Mouse (Mus musculus): ENCODE measurements around the gene Ntm. TPM values are rescaled to one million over a fixed set of nuclear protein-coding genes. Genes with fewer than 3 reads are reported as not detected.

Gene Ntm
- polyA plus RNA-seq, 1 experiment = not detected

- no peak overlapping the region for H3K4me3 ChIP-seq
- no peak overlapping the region for H3K4me2 ChIP-seq (ENCODE audit: low read depth)
- H3K79me2 ChIP-seq (ENCODE audit: control insufficient read depth, insufficient read depth) = no peaks in the 10 kb centered on the region
- no peak overlapping the region for H3ac ChIP-seq (ENCODE audit: control insufficient read depth, insufficient read length)
- no peaks in the 10 kb centered on the region for H3K36me3 ChIP-seq (ENCODE audit: control insufficient read depth, insufficient read depth)
- TF ChIP-seq CEBPB (IDR thresholded peaks at IDR 0.05; ENCODE audit: insufficient read depth, poor library complexity, severe bottlenecking) (no peak), MAX (IDR thresholded peaks at IDR 0.05; ENCODE audit: low read depth) (no peak), E2F4 (IDR thresholded peaks at IDR 0.05; ENCODE audit: insufficient read depth) (no peak), SRF (IDR thresholded peaks at IDR 0.05; ENCODE audit: control insufficient read depth, insufficient read length, low read depth) (no peak), POLR2A (IDR thresholded peaks at IDR 0.05; ENCODE audit: insufficient read length, low read depth) (no peak), POLR2AphosphoS2 (IDR thresholded peaks at IDR 0.05; ENCODE audit: insufficient read length, low read depth) (no peak), REST (IDR thresholded peaks at IDR 0.05; ENCODE audit: insufficient read depth, insufficient read length) (no peak), MYOD1 (IDR thresholded peaks at IDR 0.05; ENCODE audit: control insufficient read depth in 1 of 3, insufficient read length in 2 of 3, low read depth in 2 of 3) (no peak), MYOG (IDR thresholded peaks at IDR 0.05; ENCODE audit: control insufficient read depth in 1 of 3, insufficient read depth in 1 of 3, insufficient read length in 2 of 3, low read depth in 2 of 3) (no peak)
- no peaks in the 10 kb centered on the region for H3K27me3 ChIP-seq (ENCODE audit: control insufficient read depth, insufficient read depth, insufficient read length)
Measured at GRCm38 (mm10) chr9:29949041-29949440, 13.9 kb downstream of the Ntm start.

- TF ChIP-seq POLR2A (IDR thresholded peaks at IDR 0.05; ENCODE audit: insufficient read length, low read depth) (no peak), TCF3 (IDR thresholded peaks at IDR 0.05; ENCODE audit: insufficient read length, low read depth) (no peak), REST (IDR thresholded peaks at IDR 0.05; ENCODE audit: insufficient read depth, insufficient read length) (no peak), POLR2AphosphoS2 (IDR thresholded peaks at IDR 0.05; ENCODE audit: insufficient read length, low read depth) (no peak), MYOD1 (IDR thresholded peaks at IDR 0.05; ENCODE audit: control insufficient read depth in 1 of 3, insufficient read length in 2 of 3, low read depth in 2 of 3) (no peak), E2F4 (IDR thresholded peaks at IDR 0.05; ENCODE audit: insufficient read depth) (no peak), USF1 (IDR thresholded peaks at IDR 0.05; ENCODE audit: low read depth) (no peak), CEBPB (IDR thresholded peaks at IDR 0.05; ENCODE audit: insufficient read depth, poor library complexity, severe bottlenecking) (no peak), SRF (IDR thresholded peaks at IDR 0.05; ENCODE audit: control insufficient read depth, insufficient read length, low read depth) (no peak), MAX (IDR thresholded peaks at IDR 0.05; ENCODE audit: low read depth) (no peak), MYOG (IDR thresholded peaks at IDR 0.05; ENCODE audit: control insufficient read depth in 1 of 3, insufficient read depth in 1 of 3, insufficient read length in 2 of 3, low read depth in 2 of 3) (no peak), TCF12 (IDR thresholded peaks at IDR 0.05; ENCODE audit: insufficient read depth, poor library complexity, severe bottlenecking) (no peak)
- no peak overlapping the region for H3ac ChIP-seq (ENCODE audit: control insufficient read depth, insufficient read length)
- no peaks in the 10 kb centered on the region for H3K27me3 ChIP-seq (ENCODE audit: control insufficient read depth, insufficient read depth, insufficient read length)
- H3K4me3 ChIP-seq = no peak overlapping the region
- H3K36me3 ChIP-seq (ENCODE audit: control insufficient read depth, insufficient read depth) = no peaks in the 10 kb centered on the region
- no peaks in the 10 kb centered on the region for H3K79me2 ChIP-seq (ENCODE audit: control insufficient read depth, insufficient read depth)
- H3K4me2 ChIP-seq (ENCODE audit: low read depth) = no peak overlapping the region
Measured at GRCm38 (mm10) chr9:29943209-29944070, 19.5 kb downstream of the Ntm start.

- Histone ChIP-seq H3K79me2 (ENCODE audit: control insufficient read depth, insufficient read depth) (no peaks in the 10 kb centered on the region), H3K4me3 (no peak overlapping the region), H3K36me3 (ENCODE audit: control insufficient read depth, insufficient read depth) (no peaks in the 10 kb centered on the region), H3K27me3 (ENCODE audit: control insufficient read depth, insufficient read depth, insufficient read length) (no peaks in the 10 kb centered on the region), H3ac (ENCODE audit: control insufficient read depth, insufficient read length) (no peak overlapping the region), H3K4me2 (ENCODE audit: low read depth) (no peak overlapping the region)
- TF ChIP-seq MYOD1 (IDR thresholded peaks at IDR 0.05; ENCODE audit: control insufficient read depth in 1 of 3, insufficient read length in 2 of 3, low read depth in 2 of 3) (no peak), TCF3 (IDR thresholded peaks at IDR 0.05; ENCODE audit: insufficient read length, low read depth) (no peak), MYOG (IDR thresholded peaks at IDR 0.05; ENCODE audit: control insufficient read depth in 1 of 3, insufficient read depth in 1 of 3, insufficient read length in 2 of 3, low read depth in 2 of 3) (no peak), SRF (IDR thresholded peaks at IDR 0.05; ENCODE audit: control insufficient read depth, insufficient read length, low read depth) (no peak), TCF12 (IDR thresholded peaks at IDR 0.05; ENCODE audit: insufficient read depth, poor library complexity, severe bottlenecking) (no peak), POLR2AphosphoS2 (IDR thresholded peaks at IDR 0.05; ENCODE audit: insufficient read length, low read depth) (no peak), MAX (IDR thresholded peaks at IDR 0.05; ENCODE audit: low read depth) (no peak), CEBPB (IDR thresholded peaks at IDR 0.05; ENCODE audit: insufficient read depth, poor library complexity, severe bottlenecking) (no peak), USF1 (IDR thresholded peaks at IDR 0.05; ENCODE audit: low read depth) (no peak), POLR2A (IDR thresholded peaks at IDR 0.05; ENCODE audit: insufficient read length, low read depth) (no peak), REST (IDR thresholded peaks at IDR 0.05; ENCODE audit: insufficient read depth, insufficient read length) (no peak)
Measured at GRCm38 (mm10) chr9:29942183-29942952, 20.6 kb downstream of the Ntm start.

- Histone ChIP-seq H3ac (ENCODE audit: control insufficient read depth, insufficient read length) (no peak overlapping the region), H3K27me3 (ENCODE audit: control insufficient read depth, insufficient read depth, insufficient read length) (no peaks in the 10 kb centered on the region), H3K79me2 (ENCODE audit: control insufficient read depth, insufficient read depth) (no peaks in the 10 kb centered on the region), H3K4me3 (no peak overlapping the region), H3K4me2 (ENCODE audit: low read depth) (no peak overlapping the region), H3K36me3 (ENCODE audit: control insufficient read depth, insufficient read depth) (no peaks in the 10 kb centered on the region)
- no peak for TF ChIP-seq POLR2A (IDR thresholded peaks at IDR 0.05; ENCODE audit: insufficient read length, low read depth)
- TF ChIP-seq SRF (IDR thresholded peaks at IDR 0.05; ENCODE audit: control insufficient read depth, insufficient read length, low read depth) = no peak
- TF ChIP-seq MYOG (IDR thresholded peaks at IDR 0.05; ENCODE audit: control insufficient read depth in 1 of 3, insufficient read depth in 1 of 3, insufficient read length in 2 of 3, low read depth in 2 of 3) = no peak
Measured at GRCm38 (mm10) chr9:29939517-29940034, 23.4 kb downstream of the Ntm start.
